Mouse (Mus musculus) embryonic facial prominence, embryonic 14.5 days (tissue): ENCODE data around the gene Camk1d. TPM values are rescaled to one million over a fixed set of nuclear protein-coding genes. Genes with fewer than 3 reads are reported as not detected.

Experiments used
- ATAC-seq: fragments of 200-750 bp; cut with Nextera tagmentation; 2 replicates; pipeline ENCODE4 v1.8.0; 2017; ENCODE audit warnings: low read depth, moderate number of reproducible peaks, moderate TSS enrichment
- DNase-seq: peaks from one replicate; pipeline ENCODE4 v3.0.0-alpha.2; 2015; ENCODE audit warnings: low spot score
- H3K27ac ChIP-seq: fragments of 300-500 bp; sonication (generic); replicated peaks from 2 replicates; pipeline ENCODE4 v1.5.1; 2014; ENCODE audit warnings: low read depth, mild to moderate bottlenecking, low read length, moderate library complexity
- H3K27me3 ChIP-seq: fragments of 300-500 bp; sonication (generic); replicated peaks from 2 replicates; pipeline ENCODE4 v1.6.1; 2014; ENCODE audit warnings: low read length; ENCODE audit not compliant: control insufficient read depth, insufficient read depth
- H3K36me3 ChIP-seq: fragments of 300-500 bp; sonication (generic); 2 replicates; pipeline ENCODE4 v1.6.1; 2014; ENCODE audit warnings: low read length, mixed read lengths; ENCODE audit not compliant: control insufficient read depth, insufficient read depth
- H3K4me1 ChIP-seq: fragments of 300-500 bp; sonication (generic); 2 replicates; pipeline ENCODE4 v1.6.1; 2014; ENCODE audit warnings: antibody characterized with exemption, low read length; ENCODE audit not compliant: control insufficient read depth, insufficient read depth
- H3K4me2 ChIP-seq: fragments of 300-500 bp; sonication (generic); 2 replicates; pipeline ENCODE4 v1.6.1; 2014; ENCODE audit warnings: low read depth, mild to moderate bottlenecking, low read length, moderate library complexity, mixed read lengths
- H3K4me3 ChIP-seq: fragments of 300-500 bp; sonication (generic); 2 replicates; pipeline ENCODE4 v1.5.1; 2014; ENCODE audit warnings: low read depth, mild to moderate bottlenecking, low read length
- H3K9ac ChIP-seq: fragments of 300-500 bp; sonication (generic); 2 replicates; pipeline ENCODE4 v1.6.1; 2014; ENCODE audit warnings: low read depth, mild to moderate bottlenecking, low read length, moderate library complexity, mixed read lengths
- H3K9me3 ChIP-seq: fragments of 300-500 bp; sonication (generic); 2 replicates; pipeline ENCODE4 v1.6.1; 2016; ENCODE audit warnings: low read length; ENCODE audit not compliant: control insufficient read depth
- WGBS: fragments of 180-500 bp; shearing (Covaris S2); extraction: QIAGEN DNeasy Blood & Tissue Kit; methylation state at CpG from one replicate; pipeline ENCODE4 v1.1.7; 2014; 5-methylcytosine and 5-hydroxymethylcytosine counted together
- polyA plus RNA-seq: library from polyadenylated mRNA; unstranded; fragments of >200 nt; fragmentation: Nextera tagmentation; extraction: Ambion mirVana; gene quantifications from 2 replicates; pipeline ENCODE4 v1.2.1, GENCODE M21; 2014

The Camk1d gene
- polyA plus RNA-seq, 1 experiment from 2014 or later = 6.2 TPM

- H3K4me1 ChIP-seq = peaks cover 9% of the 10 kb centered on the region; the same call in 1 of the 2 replicates
- 90% methylated on average over 5 of the region's 5 CpGs for WGBS
- DNase-seq (no peak), ATAC-seq (no peak)
- H3K9ac ChIP-seq = no peak overlapping the region
- no peaks in the 10 kb centered on the region for H3K27me3 ChIP-seq
- no peak overlapping the region for H3K4me2 ChIP-seq
- H3K27ac ChIP-seq = no peak overlapping the region
- H3K9me3 ChIP-seq = no peaks in the 10 kb centered on the region
- H3K36me3 ChIP-seq = no peaks in the 10 kb centered on the region
- no peak overlapping the region for H3K4me3 ChIP-seq
These were observed 115.8 kb downstream of the Camk1d start for GRCm38 (mm10) chr2:5598533-5598932.

GRCm38 (mm10) chr2:5596882-5597281 lies 117.4 kb downstream of the Camk1d start:
- no peaks in the 10 kb centered on the region for H3K9me3 ChIP-seq
- no peak for DNase-seq
- H3K27me3 ChIP-seq = no peaks in the 10 kb centered on the region
- no peak overlapping the region for H3K9ac ChIP-seq
- peaks cover 9% of the 10 kb centered on the region; the same call in 1 of the 2 replicates for H3K4me1 ChIP-seq
- no peak overlapping the region for H3K4me3 ChIP-seq
- H3K27ac ChIP-seq = no peak overlapping the region
- H3K36me3 ChIP-seq = no peaks in the 10 kb centered on the region
- no peak overlapping the region for H3K4me2 ChIP-seq
- WGBS = 33% methylated on average over 12 of the region's 12 CpGs
- no peak for ATAC-seq

- Histone ChIP-seq H3K4me1 (0 out of 2 replicates have a peak, but pooled peaks cover 5% of the 10 kb centered on the region), H3K9ac (no peak overlapping the region), H3K9me3 (no peaks in the 10 kb centered on the region), H3K27me3 (no peaks in the 10 kb centered on the region), H3K4me2 (no peak overlapping the region), H3K4me3 (no peak overlapping the region), H3K27ac (no peak overlapping the region), H3K36me3 (no peaks in the 10 kb centered on the region)
- DNase-seq = no peak
- WGBS = 89% methylated on average over 8 of the region's 8 CpGs
- ATAC-seq = no peak; the same call in 1 of the 2 replicates
These were observed 118.7 kb downstream of the Camk1d start for GRCm38 (mm10) chr2:5595356-5596191.

DNA sequence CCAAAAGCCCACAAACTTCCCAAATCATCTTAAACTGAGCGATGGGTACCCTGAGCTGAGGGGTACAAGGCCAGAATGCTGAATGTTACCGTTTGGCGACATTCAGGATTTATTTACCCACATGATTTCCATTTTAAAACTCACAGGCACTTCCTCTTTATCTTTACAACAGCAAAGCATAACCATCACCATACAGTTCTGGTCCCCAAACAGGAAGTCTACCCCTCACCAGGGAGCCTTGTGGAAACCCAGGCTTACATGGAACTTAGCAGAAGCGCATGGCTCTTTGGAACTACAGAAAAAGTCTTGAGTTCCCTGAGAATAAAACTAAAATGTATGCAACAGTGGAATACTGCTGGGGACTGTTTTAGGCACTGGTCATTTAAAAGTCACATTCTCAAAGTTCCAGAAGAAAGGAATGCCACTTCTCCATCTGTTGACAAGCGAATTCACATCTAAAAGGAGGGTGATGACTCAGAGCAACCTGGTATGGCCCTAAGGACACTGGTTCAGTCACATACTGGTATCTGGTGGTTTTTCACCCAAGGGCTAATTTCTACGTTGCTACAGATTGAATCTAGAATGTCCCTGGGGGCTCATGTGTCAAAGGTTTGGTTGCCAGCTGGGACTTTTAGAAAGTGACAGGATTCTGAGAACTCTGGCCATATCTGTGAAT lies 121.7 kb downstream of the Camk1d start:
- DNase-seq = no peak
- no peak for ATAC-seq
- H3K4me2 ChIP-seq = no peak overlapping the region
- H3K4me1 ChIP-seq = 0 out of 2 replicates have a peak, but pooled peaks cover 5% of the 10 kb centered on the region
- H3K36me3 ChIP-seq = no peaks in the 10 kb centered on the region
- 80% methylated on average over 6 of the region's 6 CpGs for WGBS
- H3K27ac ChIP-seq = no peak overlapping the region
- no peaks in the 10 kb centered on the region for H3K27me3 ChIP-seq
- no peak overlapping the region for H3K4me3 ChIP-seq
- no peaks in the 10 kb centered on the region for H3K9me3 ChIP-seq
- no peak overlapping the region for H3K9ac ChIP-seq

DNA sequence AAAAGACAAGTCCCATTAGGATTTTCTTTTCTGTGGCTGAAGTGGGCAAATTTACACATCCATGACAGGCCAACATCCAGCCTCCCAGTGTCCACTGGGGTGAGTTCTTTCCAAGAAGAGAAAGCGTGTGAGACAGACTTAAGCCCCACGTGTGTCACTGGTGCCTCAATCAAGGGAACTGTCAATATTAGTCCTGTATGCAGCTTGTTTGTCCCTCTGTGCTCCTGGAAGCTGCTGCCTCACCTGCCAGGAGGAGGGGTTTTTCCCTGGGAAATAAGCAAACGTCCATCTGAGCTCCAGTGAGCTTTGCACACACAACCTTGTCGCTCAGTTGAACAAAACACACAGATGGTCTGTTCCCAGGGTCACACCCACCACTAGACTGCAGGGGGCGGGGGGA lies 124.2 kb downstream of the Camk1d start:
- 73% methylated on average over 5 of the region's 5 CpGs for WGBS
- Histone ChIP-seq H3K4me1 (no peaks in the 10 kb centered on the region), H3K36me3 (no peaks in the 10 kb centered on the region), H3K4me3 (no peak overlapping the region), H3K27me3 (no peaks in the 10 kb centered on the region), H3K4me2 (no peak overlapping the region), H3K9ac (no peak overlapping the region), H3K9me3 (no peaks in the 10 kb centered on the region), H3K27ac (no peak overlapping the region)
- no peak for DNase-seq
- no peak for ATAC-seq

DNA sequence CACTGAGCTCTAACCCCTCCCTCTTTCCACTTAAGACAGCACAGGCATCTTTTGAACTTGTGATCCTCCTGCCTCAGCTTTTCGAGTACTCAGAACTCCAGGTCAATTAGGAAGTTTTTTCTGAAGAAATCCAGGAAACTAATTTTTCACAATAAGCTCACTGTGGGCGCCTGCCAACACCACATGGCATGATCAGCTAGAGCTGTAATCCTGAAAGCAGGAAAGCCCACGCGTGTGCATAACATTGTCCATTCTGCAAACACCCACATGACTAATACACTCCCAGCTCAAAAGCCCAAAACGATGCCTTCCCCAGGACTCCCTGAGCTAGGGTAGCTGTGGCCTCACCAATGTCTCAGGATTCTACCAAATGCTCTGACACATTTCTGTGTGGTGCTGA lies 125.2 kb downstream of the Camk1d start:
- WGBS = 80% methylated on average over 5 of the region's 5 CpGs
- H3K4me3 ChIP-seq = no peak overlapping the region
- H3K27ac ChIP-seq = no peak overlapping the region
- no peaks in the 10 kb centered on the region for H3K9me3 ChIP-seq
- DNase-seq = no peak
- no peak overlapping the region for H3K9ac ChIP-seq
- no peak overlapping the region for H3K4me2 ChIP-seq
- no peak for ATAC-seq
- H3K4me1 ChIP-seq = no peaks in the 10 kb centered on the region
- H3K36me3 ChIP-seq = no peaks in the 10 kb centered on the region
- H3K27me3 ChIP-seq = no peaks in the 10 kb centered on the region

DNA sequence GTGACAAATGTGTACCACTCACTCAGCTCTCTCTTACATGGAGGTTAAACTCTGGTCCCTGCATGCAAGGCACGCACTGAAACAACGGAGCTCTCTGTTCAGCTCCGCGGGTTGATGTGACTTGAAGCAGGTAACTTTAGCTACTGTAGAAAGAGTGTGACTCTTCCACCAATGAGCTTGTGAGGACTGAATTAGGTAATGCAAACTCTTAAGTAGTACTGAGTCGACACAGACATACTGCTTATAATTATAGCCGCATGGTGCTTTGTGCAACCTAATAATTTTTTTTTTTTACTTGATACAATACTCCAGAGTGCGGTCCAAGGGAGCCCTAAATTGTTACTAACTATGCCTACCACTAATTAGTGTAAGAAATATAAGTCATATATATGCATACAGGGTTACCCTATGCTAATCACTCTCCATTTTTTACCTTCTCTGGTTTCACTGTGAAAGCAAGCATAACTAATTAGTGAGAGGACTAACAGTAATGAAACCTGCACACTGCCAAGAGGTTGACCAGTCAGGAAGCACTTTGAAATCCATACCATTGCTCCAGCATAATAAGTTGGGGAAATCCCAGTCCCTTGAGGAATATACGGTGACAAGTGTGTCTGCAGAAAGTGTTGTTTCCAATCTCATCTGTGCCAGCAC lies 125.9 kb downstream of the Camk1d start:
- ATAC-seq = peak; percentile 79
- no peaks in the 10 kb centered on the region for H3K9me3 ChIP-seq
- WGBS = 69% methylated on average over 8 of the region's 8 CpGs
- H3K4me2 ChIP-seq = no peak overlapping the region
- peak; percentile 28 for DNase-seq
- no peak overlapping the region for H3K27ac ChIP-seq
- no peak overlapping the region for H3K9ac ChIP-seq
- H3K4me3 ChIP-seq = no peak overlapping the region
- H3K27me3 ChIP-seq = no peaks in the 10 kb centered on the region
- H3K4me1 ChIP-seq = no peaks in the 10 kb centered on the region
- H3K36me3 ChIP-seq = no peaks in the 10 kb centered on the region

GRCm38 (mm10) chr2:5584318-5585027 lies 129.8 kb downstream of the Camk1d start:
- Histone ChIP-seq H3K4me1 (no peaks in the 10 kb centered on the region), H3K9me3 (no peaks in the 10 kb centered on the region), H3K27me3 (no peaks in the 10 kb centered on the region), H3K27ac (no peak overlapping the region), H3K4me2 (no peak overlapping the region), H3K36me3 (no peaks in the 10 kb centered on the region), H3K9ac (no peak overlapping the region), H3K4me3 (no peak overlapping the region)
- ATAC-seq (peak; percentile 44; the same call in 1 of the 2 replicates), DNase-seq (no peak)
- 85% methylated on average over 6 of the region's 6 CpGs for WGBS
